Mouse (Mus musculus): Measurements from ENCODE around the gene Pes1. TPM values are rescaled to one million over a fixed set of nuclear protein-coding genes. Genes with fewer than 3 reads are reported as not detected.
"Not testable (repeated sequence)": the region's sequence is repeated elsewhere in the genome, so short reads cannot be mapped to it uniquely, and the experiment has no call there.

Gene Pes1
- polyA plus RNA-seq, 1 experiment from 2014 or later = 60.0 TPM

GRCm38 (mm10) chr11:3931511-3932211 lies 32.1 kb upstream of the Pes1 start, which contains the start of gene Tcn2:
TSS of gene Tcn2 (minus strand) at chr11:3932159.
- H3K9me3 ChIP-seq (replicated peaks) = no peaks in the 10 kb centered on the region
- H3K36me3 ChIP-seq = no peaks in the 10 kb centered on the region
- ATAC-seq (ENCODE audit: low read depth) (peak; percentile 82), DNase-seq (peak; percentile 67)
- H3K27me3 ChIP-seq = no peaks in the 10 kb centered on the region
- no peak within 1 kb of the TSS; the same call in 1 of the 2 replicates for H3K27ac ChIP-seq
- peak within 1 kb of the TSS; percentile 66 for H3K4me2 ChIP-seq
- peaks cover 22% of the 10 kb centered on the region for H3K4me1 ChIP-seq (replicated peaks)
- H3K4me3 ChIP-seq (replicated peaks) = peak within 1 kb of the TSS; percentile 55
- peak within 1 kb of the TSS; percentile 53 for H3K9ac ChIP-seq
- WGBS (ENCODE audit: insufficient replicate concordance) = under 1% methylated on average over 26 of the region's 26 CpGs

DNA sequence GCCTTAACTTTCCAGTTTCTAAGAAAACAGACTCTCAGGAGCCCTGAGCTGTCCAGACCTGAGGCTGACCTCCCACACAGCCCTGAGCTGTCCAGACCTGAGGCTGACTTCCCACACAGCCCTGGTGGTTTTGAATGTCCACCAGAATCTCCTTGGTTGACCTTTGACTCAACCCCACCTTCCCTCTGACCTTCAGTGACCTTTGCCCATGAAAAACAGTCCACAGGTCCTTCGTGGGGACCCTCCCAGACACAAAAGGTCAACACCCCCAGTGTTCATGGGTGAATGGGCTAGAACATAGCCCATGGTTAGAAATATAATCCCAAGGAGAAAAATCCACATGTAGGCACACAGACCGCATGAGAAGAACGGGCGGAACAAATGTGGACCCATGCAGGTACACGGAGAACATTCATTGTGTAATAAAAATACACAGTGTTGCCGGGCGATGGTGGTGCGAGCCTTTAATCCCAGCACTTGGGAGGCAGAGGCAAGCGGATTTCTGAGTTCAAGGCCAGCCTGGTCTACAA lies 30.0 kb upstream of the Pes1 start:
- ATAC-seq (ENCODE audit: low read depth) = no peak

DNA sequence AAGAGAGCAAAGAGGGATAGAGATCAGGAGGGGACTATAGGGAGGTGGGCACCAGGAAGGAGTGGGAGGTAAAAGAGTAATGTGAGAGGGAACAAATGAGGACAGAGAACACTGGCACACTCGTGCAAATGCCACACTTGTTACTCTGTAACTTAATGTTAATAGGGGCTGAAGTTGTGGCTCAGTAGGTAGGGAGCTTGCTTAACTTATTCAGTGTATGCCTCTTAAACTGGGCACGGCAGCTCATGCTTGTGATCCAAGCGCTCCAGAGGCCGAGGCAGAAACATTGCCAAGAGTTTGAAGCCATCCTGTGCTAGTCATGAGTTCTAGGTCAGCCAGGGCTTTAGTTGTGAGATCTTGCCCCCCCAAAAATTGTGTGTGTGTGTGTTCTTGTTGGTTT lies 28.6 kb upstream of the Pes1 start:
- Histone ChIP-seq H3K4me1 (replicated peaks) (peaks cover 21% of the 10 kb centered on the region), H3K9me3 (replicated peaks) (no peaks in the 10 kb centered on the region), H3K27ac (no peak overlapping the region), H3K4me2 (no peak overlapping the region), H3K4me3 (replicated peaks) (no peak overlapping the region), H3K9ac (no peak overlapping the region), H3K36me3 (no peaks in the 10 kb centered on the region), H3K27me3 (0 out of 2 replicates have a peak, but pooled peaks cover 5% of the 10 kb centered on the region)
- no peak for DNase-seq
- no peak for ATAC-seq (ENCODE audit: low read depth)
- WGBS (ENCODE audit: insufficient replicate concordance) = 63% methylated on average over 4 of the region's 4 CpGs

More for the DNA sequence above, 30.0 kb upstream of the Pes1 start:
- no peak overlapping the region for H3K4me2 ChIP-seq
- no peak overlapping the region for H3K4me3 ChIP-seq (replicated peaks)
- H3K36me3 ChIP-seq = no peaks in the 10 kb centered on the region
- 0 out of 2 replicates have a peak, but pooled peaks cover 5% of the 10 kb centered on the region for H3K27me3 ChIP-seq
- 69% methylated on average over 9 of the region's 9 CpGs for WGBS (ENCODE audit: insufficient replicate concordance)
- peaks cover 22% of the 10 kb centered on the region for H3K4me1 ChIP-seq (replicated peaks)
- H3K9me3 ChIP-seq (replicated peaks) = no peaks in the 10 kb centered on the region
- H3K27ac ChIP-seq = no peak overlapping the region
- no peak for DNase-seq
- H3K9ac ChIP-seq = no peak overlapping the region

DNA sequence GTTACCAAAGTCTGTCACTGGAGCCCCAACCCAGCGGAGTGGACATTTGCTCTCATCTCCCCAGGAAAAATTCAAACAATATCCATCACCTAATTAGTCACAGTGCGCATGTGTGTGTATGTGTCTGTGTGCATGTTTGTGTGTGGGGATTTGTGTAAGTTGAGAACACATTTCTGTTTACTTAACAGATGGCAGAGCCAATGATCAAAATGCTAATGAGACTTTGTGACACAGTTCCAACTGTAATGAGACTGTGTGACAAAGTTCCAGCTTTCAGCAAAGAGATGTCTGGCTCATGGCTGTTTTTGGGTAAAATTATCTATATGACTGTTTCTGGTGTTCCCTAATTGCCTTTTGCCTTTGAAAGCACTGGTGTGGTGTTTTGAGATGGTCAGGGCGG lies 27.5 kb upstream of the Pes1 start:
- Histone ChIP-seq H3K4me1 (replicated peaks) (peaks cover 14% of the 10 kb centered on the region), H3K4me3 (replicated peaks) (no peak overlapping the region), H3K4me2 (no peak overlapping the region), H3K36me3 (no peaks in the 10 kb centered on the region), H3K9ac (no peak overlapping the region), H3K27ac (no peak overlapping the region), H3K9me3 (replicated peaks) (no peaks in the 10 kb centered on the region), H3K27me3 (0 out of 2 replicates have a peak, but pooled peaks cover 5% of the 10 kb centered on the region)
- WGBS (ENCODE audit: insufficient replicate concordance) = 75% methylated on average over 3 of the region's 3 CpGs
- DNase-seq = no peak
- ATAC-seq (ENCODE audit: low read depth) = no peak

GRCm38 (mm10) chr11:3937321-3937874 lies 26.4 kb upstream of the Pes1 start:
- 0 out of 2 replicates have a peak, but pooled peaks cover 3% of the 10 kb centered on the region for H3K4me1 ChIP-seq (replicated peaks)
- H3K4me2 ChIP-seq = no peak overlapping the region
- no peaks in the 10 kb centered on the region for H3K9me3 ChIP-seq (replicated peaks)
- WGBS (ENCODE audit: insufficient replicate concordance) = 68% methylated on average over 13 of the region's 13 CpGs
- no peaks in the 10 kb centered on the region for H3K36me3 ChIP-seq
- no peak overlapping the region for H3K9ac ChIP-seq
- no peak overlapping the region for H3K4me3 ChIP-seq (replicated peaks)
- no peak overlapping the region for H3K27ac ChIP-seq
- no peak for DNase-seq
- no peak for ATAC-seq (ENCODE audit: low read depth)
- H3K27me3 ChIP-seq = 0 out of 2 replicates have a peak, but pooled peaks cover 5% of the 10 kb centered on the region

DNA sequence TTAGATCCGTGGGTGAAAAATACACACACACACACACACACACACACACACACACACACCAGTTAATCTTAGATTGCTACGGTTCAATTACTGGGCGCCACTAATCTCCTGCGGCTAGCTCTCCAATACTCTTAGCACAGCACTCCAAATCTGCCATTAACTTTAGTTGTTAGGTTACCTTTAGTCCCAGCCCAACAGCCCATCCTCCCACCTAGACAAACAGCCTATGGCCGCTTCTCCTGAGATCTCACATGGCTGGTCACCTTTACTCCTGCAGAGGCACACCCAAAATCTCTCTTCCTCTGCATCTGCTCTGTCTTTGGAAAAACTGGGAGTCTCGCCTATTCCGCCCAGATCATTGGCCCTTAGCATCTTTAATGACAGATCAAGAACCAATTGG lies 22.4 kb upstream of the Pes1 start:
- no peak overlapping the region for H3K27ac ChIP-seq
- no peak overlapping the region for H3K9ac ChIP-seq
- no peaks in the 10 kb centered on the region for H3K4me1 ChIP-seq (replicated peaks)
- H3K9me3 ChIP-seq (replicated peaks) = no peaks in the 10 kb centered on the region
- H3K4me2 ChIP-seq = no peak overlapping the region
- no peak overlapping the region for H3K4me3 ChIP-seq (replicated peaks)
- peaks cover 18% of the 10 kb centered on the region for H3K27me3 ChIP-seq
- no peaks in the 10 kb centered on the region for H3K36me3 ChIP-seq
- ATAC-seq (ENCODE audit: low read depth) (no peak), DNase-seq (no peak)
- WGBS (ENCODE audit: insufficient replicate concordance) = 71% methylated on average over 7 of the region's 7 CpGs

DNA sequence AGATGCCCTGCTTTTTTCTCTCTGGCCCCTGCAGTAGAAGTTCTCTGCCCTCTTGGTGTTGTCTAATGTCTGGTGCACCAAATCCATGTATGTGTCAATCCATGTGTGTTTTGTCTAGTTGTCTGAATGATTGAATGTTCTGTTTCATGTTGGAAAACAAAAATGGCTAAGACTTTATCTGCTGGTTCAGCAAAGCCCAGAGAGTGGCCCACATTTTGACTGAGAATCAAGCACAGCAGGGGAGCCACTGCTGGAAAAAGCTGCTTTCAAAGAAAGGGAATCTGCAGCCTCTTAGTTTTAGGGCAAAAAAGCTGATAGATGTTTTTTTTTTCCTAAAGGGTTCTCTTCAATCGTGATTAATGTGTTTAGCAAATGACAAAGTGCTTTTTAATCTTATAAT lies 17.4 kb upstream of the Pes1 start:
- 9% methylated on average over 1 of the region's 1 CpGs for WGBS (ENCODE audit: insufficient replicate concordance)
- Histone ChIP-seq H3K36me3 (no peaks in the 10 kb centered on the region), H3K9ac (no peak overlapping the region), H3K9me3 (replicated peaks) (no peaks in the 10 kb centered on the region), H3K27ac (no peak overlapping the region), H3K4me2 (no peak overlapping the region), H3K27me3 (peaks cover 15% of the 10 kb centered on the region), H3K4me1 (replicated peaks) (no peaks in the 10 kb centered on the region), H3K4me3 (replicated peaks) (no peak overlapping the region)
- DNase-seq (no peak), ATAC-seq (ENCODE audit: low read depth) (no peak)

- H3K4me3 ChIP-seq (replicated peaks); H3K4me2 ChIP-seq; H3K9ac ChIP-seq; H3K27me3 ChIP-seq; H3K9me3 ChIP-seq (replicated peaks); H3K27ac ChIP-seq; DNase-seq; H3K36me3 ChIP-seq; ATAC-seq (ENCODE audit: low read depth); H3K4me1 ChIP-seq (replicated peaks): not testable (repeated sequence)
- WGBS (ENCODE audit: insufficient replicate concordance) = 71% methylated on average over 5 of the region's 5 CpGs
Measured at GRCm38 (mm10) chr11:3954876-3955275, 8.9 kb upstream of the Pes1 start.

DNA sequence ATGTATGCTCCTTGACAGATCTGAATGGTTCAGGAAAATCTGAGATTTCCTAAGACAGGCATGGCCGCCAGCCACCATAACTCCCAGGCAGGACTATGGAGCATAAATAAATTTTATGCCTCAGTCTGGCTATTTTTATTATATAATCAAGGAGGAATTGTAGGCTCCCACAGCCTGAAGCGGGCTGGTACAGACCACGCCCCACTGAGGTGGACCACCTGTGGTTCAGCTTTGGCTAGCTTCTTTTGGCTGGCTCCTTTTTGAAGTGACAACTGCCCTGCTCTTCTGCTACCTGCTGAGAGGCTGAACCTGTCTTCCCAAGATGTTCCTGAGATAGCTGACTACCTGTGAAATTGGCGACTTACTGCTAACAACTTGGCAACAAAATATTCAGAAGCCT lies 8.4 kb upstream of the Pes1 start:
- not testable (repeated sequence) for H3K4me1 ChIP-seq (replicated peaks); H3K27me3 ChIP-seq; H3K4me3 ChIP-seq (replicated peaks); H3K27ac ChIP-seq; H3K9ac ChIP-seq; ATAC-seq (ENCODE audit: low read depth); H3K36me3 ChIP-seq; H3K9me3 ChIP-seq (replicated peaks); H3K4me2 ChIP-seq; DNase-seq
- 66% methylated on average over 4 of the region's 4 CpGs for WGBS (ENCODE audit: insufficient replicate concordance)

DNA sequence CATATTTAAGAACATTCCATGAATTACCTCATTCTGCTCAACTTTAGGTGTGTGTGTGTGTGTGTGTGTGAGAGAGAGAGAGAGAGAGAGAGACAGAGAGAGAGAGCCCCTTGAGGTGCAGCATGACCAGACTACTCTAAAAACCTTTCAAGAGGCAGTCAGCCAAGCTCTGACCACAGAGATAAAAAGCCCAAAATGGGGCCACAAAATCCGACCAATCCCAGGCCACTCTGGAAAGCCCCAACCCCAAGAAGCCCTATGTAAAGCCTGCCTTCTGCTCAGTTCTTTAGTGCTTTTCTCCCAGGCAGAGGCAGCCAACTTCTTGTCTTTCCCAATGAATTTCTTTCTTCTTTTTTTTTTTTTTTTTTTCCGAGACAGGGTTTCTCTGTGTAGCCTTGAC lies 2.9 kb upstream of the Pes1 start:
- Histone ChIP-seq H3K4me2 (no peak overlapping the region), H3K36me3 (no peaks in the 10 kb centered on the region), H3K9me3 (replicated peaks) (no peaks in the 10 kb centered on the region), H3K9ac (no peak overlapping the region), H3K4me1 (replicated peaks) (peaks cover 25% of the 10 kb centered on the region), H3K4me3 (replicated peaks) (no peak overlapping the region), H3K27ac (no peak overlapping the region), H3K27me3 (peaks cover 3% of the 10 kb centered on the region; the same call in 1 of the 2 replicates)
- WGBS (ENCODE audit: insufficient replicate concordance) = 23% methylated on average over 2 of the region's 2 CpGs
- no peak for DNase-seq
- no peak for ATAC-seq (ENCODE audit: low read depth)

DNA sequence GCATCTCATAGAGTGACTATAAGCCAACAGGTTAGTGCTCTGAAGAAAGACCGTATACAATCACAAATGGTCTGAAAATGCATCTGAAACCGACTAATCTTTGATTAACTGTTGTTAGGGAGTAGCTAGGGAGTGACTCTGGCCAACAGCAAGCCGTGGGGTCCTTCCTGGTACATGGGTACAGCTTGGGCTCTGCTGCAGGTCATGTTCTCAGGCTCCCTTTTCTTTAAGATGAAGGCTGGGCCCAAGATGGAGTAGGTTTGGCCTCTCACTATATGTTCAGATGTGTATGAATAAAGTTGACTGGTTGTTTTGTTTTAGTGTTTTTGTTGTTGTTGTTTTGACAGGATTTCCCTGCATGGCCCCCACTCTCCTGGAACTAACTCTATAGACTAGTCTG lies 2.0 kb upstream of the Pes1 start:
- no peak for ATAC-seq (ENCODE audit: low read depth)
- H3K9me3 ChIP-seq (replicated peaks) = no peaks in the 10 kb centered on the region
- no peak overlapping the region for H3K4me2 ChIP-seq
- DNase-seq = no peak
- peaks cover 3% of the 10 kb centered on the region for H3K36me3 ChIP-seq
- peaks cover 3% of the 10 kb centered on the region; the same call in 1 of the 2 replicates for H3K27me3 ChIP-seq
- 46% methylated on average over 3 of the region's 3 CpGs for WGBS (ENCODE audit: insufficient replicate concordance)
- no peak overlapping the region for H3K9ac ChIP-seq
- peaks cover 33% of the 10 kb centered on the region for H3K4me1 ChIP-seq (replicated peaks)
- H3K4me3 ChIP-seq (replicated peaks) = no peak overlapping the region
- no peak overlapping the region for H3K27ac ChIP-seq

Measured in liver, embryonic 13.5 days (tissue).